Mouse (Mus musculus): Measurements from ENCODE around the gene Mecr. TPM values are rescaled to one million over a fixed set of nuclear protein-coding genes. Genes with fewer than 3 reads are reported as not detected.
A peak's percentile ranks its signal among the peaks of the same experiment; 100 is the strongest.

Gene Mecr
- total RNA-seq (2015; ENCODE audit: low replicate concordance) (6.7 and 11.1 TPM in 2 replicates), total RNA-seq (2017; ENCODE audit: low replicate concordance) (6.4 and 10.3 TPM in 2 replicates)

DNA sequence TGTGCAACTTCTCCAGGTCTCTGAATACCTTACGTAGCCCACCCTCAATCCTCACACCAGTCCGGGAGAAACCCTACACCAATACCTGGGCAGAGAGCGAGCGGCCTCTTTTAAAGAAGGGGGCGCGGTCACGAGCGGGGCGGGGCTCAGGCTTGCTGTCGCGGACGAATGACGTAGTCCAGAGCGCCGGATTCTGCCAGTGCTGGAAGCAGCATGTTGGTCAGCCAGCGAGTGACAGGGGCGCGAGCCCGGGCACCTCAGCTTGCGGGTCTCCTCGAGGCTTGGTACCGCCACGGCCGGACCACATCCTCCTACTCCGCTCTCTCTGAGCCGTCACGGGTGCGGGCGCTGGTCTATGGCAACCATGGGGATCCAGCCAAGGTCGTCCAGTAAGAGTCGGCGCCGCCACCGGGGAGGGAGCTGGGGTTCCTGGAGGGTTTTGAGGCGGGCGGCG, at the start of gene Mecr:
Gene Mecr (plus strand): TSS at position 181 of the 454 bp plus-strand sequence.
- peak; percentile 93 for ATAC-seq (replicated peaks; ENCODE audit: low FRiP score, poor library complexity, severe bottlenecking)

DNA sequence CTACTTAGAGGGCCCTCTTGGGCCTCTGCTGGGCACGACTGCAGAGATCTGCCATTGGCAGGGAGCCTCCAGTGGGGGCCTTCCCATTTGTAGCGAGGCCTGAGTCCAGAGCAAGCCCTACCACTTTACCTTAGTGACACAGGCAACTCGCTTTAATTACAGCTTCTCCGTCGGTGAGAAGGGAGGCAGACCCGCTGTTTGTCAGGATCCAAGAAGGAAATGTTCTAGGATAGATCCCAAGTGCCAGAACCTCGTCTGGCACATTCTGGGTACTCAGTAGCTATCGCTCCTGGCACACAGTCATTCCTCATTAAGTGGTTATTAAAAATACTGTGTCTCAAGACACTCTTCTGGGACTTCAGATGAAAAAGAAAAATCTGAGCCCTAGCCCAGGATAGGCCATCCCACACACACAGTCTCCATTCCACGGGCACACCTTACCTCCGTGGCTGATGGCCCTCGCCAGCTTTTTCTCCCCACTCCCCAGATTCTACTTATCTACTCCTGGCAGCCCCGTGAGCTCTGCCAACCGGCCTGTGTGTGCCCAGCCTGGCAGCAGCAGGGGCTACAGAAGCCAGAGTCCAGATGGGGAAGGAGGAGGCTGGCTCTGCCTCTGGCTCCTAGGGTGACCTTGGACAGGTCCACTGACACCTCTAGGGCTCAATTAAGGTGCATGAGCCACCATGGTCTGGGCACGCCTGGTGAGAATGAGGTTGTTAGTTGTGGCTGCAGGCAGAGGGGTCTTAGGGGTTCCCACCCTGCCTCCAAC, 46.8 kb upstream of the Mecr start:
- ATAC-seq (replicated peaks; ENCODE audit: low FRiP score, poor library complexity, severe bottlenecking): no peak

DNA sequence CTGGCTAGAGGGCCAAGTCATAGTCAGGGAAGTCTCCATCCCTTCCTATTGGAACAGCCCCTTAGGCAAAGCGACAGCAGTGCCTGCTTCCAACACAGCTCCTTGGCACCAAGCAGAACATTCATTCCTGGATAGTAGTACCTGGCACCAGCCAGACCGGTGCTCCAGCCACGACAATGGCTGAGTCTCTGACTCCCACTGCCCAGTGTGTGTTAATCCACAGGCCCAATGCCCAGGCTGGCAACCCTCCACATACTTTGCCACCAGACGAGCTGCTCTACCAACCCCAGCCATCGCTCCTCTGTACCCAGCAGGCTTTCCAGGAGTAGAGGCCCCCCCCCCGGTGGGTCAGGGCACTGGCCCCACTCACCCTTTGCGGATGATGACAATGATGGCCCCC, 45.8 kb upstream of the Mecr start:
- ATAC-seq (replicated peaks; ENCODE audit: low FRiP score, poor library complexity, severe bottlenecking): no peak

DNA sequence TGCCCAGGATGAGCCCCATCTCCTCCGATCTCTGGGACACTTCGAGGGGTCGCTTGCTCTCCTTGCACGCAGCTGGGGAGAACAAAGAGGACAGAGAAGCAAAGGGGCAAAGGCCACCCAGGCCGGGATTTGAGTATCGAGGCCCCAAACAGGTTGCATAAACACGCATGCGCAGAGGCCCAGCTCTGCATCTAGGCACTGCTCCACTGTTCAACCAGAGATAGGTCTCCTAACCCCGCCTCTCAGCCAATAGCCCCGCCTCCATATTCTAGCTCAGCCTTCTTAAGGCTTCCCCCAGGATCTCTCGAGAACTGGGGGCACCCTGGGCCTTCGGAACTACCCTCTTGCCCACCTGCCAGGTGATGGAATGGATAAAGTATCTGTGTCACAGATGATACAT, 45.4 kb upstream of the Mecr start:
- no peak for ATAC-seq (replicated peaks; ENCODE audit: low FRiP score, poor library complexity, severe bottlenecking)

DNA sequence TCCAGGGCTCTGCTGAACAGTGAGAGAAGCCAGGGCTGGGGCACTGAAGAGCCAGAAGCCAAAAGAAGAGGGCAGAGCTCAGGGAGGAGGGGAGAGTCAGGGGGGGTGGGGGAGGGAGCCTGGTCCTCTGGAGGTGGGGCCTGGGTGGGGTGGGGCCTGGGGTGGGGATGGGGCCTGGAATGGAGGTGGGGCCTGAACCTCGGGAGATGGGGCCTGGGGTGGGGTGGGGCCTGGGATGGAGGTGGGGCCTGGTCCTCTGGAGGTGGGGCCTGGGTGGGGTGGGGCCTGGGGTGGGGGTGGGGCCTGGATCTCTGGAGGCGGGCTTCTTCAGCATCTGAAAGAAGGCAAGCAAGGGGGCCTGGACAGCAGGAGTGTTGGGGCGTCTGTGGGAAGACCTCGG, 44.3 kb upstream of the Mecr start:
- ATAC-seq (replicated peaks; ENCODE audit: low FRiP score, poor library complexity, severe bottlenecking): no peak

DNA sequence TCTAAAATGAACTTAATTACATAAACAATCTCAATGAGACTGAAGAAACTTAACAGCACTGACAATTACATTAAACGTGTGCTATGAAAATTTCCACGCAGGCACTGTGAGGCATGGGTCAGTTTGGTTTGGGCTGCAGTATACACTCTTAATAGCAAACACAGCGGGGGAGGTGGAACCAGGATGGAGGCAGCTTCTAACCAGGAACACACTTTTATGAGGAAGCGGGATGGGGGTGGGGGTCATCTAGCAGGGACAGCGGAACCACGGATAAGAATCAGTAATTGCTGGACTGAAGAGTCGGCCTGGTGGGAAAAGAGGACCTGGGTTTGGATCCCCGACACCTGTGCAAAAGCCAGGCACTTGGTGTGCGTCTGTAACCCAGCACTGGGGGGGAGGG, 39.4 kb upstream of the Mecr start:
- no peak for ATAC-seq (replicated peaks; ENCODE audit: low FRiP score, poor library complexity, severe bottlenecking)

DNA sequence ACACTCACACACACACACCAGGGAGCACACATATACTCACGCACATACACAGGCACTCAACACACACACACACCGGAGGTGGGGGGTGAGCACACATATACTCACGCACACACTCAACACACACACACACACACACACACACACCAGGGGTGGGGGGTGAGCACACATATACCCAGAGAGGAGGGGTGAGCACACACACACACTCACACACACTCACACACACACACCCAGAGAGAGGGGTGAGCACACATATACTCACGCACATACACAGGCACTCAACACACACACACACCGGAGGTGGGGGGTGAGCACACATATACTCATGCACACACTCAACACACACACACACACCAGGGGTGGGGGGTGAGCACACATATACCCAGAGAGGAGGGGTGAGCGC, 38.5 kb upstream of the Mecr start:
- peak; percentile 47; the same call in 1 of the 2 replicates for ATAC-seq (replicated peaks; ENCODE audit: low FRiP score, poor library complexity, severe bottlenecking)

DNA sequence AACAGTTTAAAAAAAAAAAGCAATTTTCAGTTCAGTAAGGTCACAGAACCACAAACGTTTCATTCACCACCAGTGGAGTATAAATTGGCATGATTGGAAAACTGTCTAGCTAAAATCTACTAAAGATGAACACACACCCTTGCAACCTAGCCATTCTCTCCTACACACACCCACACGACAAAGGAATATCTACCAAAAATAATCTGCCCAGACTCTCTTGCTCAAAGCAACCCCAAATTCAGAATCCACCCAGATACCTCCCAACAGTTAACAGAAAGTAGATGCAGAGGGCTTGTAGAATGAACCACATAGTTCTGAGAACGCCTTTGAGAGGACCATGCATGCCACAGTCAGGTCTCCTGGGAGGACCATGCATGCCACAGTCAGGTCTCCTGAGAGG, 38.0 kb upstream of the Mecr start:
- no peak for ATAC-seq (replicated peaks; ENCODE audit: low FRiP score, poor library complexity, severe bottlenecking)

DNA sequence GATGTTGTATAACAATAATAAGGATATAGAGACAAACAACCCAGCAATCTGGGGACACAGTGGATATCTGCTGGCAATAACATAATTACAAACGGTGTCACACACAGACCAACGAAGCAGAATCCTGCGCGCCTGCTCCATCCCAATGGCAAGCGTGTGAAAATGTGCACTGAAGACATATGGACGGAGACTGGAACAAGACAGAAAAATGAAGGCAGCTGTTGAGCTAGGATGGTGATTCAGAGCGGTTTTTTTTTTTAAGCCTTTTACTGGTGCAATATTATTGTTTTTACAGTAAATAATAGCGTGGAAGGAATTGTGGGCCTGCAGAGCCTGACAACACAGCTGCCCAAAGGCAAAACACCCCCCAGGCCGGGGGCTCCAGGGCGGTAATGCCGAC, 30.8 kb upstream of the Mecr start:
- no peak for ATAC-seq (replicated peaks; ENCODE audit: low FRiP score, poor library complexity, severe bottlenecking)

DNA sequence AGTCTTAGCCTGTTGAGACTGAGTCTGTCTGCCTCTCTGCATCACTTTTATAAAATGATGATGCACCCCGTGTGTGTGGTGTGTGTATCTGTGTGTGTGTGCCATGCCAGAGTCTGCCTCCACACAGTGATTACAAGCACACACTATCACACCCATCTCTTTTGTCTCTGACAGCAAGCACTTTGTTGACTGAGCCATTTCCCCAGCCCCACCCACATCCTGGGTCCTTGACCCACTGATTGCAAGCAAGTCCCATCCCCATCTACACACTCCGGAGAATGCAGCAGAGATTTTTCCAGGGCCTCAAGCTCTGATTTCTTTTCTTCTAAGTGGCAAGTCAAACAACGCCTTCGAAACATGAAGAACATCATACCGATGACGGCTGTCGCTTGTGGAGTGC, 29.5 kb upstream of the Mecr start:
- ATAC-seq (replicated peaks; ENCODE audit: low FRiP score, poor library complexity, severe bottlenecking): no peak

DNA sequence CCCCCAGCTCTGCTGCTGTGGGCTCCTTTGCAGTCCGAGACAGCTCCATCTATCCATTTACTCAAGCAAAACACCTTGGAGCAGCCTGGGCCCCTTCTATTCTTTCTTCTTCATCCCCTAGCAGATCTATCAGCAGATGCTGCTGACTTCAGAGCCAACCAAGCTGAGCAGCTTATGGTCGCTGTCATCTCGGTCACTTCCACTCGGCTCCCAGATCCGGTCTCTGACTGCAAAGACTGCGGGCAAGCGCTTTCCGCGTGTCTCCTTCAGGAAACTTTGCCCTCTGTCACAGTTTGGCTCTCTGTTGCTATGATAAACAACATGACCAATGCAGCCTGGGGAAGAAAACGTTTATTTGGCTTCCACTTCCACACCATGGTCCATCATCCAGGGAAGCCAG, 28.4 kb upstream of the Mecr start:
- ATAC-seq (replicated peaks; ENCODE audit: low FRiP score, poor library complexity, severe bottlenecking): no peak

DNA sequence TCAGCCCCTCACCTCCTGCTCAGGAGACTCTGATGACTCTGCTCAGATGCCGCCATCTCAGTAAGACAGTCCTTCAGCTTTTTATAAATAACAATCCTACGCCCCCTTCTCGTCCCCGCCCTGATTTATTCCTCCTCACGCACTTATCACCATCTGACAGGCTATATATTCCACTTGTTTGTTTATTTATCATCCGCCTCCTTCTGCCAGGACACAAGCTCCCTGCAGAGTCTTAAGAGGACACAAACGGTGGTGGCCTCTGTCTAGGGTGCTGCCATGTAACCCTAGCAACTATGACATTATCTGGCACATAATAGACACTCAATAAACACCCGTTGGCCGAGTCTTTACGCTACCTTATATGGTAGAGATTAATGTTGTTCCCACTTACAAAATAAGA, 27.5 kb upstream of the Mecr start:
- ATAC-seq (replicated peaks; ENCODE audit: low FRiP score, poor library complexity, severe bottlenecking): no peak

DNA sequence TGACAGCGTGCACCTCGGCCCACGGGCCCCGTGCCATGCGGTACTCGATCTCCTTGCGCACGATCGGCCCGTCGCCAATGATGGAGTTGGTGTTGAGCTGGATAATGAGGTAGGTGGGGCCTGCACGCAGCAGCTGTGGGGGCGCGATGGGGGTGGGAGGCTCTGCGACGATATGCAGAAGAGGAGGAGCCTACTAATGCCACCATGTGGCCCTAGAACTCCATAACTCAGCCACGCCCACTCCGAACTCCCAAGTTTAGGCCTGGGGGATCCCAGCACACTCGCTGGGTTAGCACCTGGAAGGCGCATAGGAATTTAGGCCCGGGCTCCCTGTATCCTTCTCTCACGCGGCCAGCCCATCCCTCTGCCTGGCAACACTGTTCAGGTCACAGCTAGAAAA, 24.3 kb upstream of the Mecr start:
- ATAC-seq (replicated peaks; ENCODE audit: low FRiP score, poor library complexity, severe bottlenecking): no peak

DNA sequence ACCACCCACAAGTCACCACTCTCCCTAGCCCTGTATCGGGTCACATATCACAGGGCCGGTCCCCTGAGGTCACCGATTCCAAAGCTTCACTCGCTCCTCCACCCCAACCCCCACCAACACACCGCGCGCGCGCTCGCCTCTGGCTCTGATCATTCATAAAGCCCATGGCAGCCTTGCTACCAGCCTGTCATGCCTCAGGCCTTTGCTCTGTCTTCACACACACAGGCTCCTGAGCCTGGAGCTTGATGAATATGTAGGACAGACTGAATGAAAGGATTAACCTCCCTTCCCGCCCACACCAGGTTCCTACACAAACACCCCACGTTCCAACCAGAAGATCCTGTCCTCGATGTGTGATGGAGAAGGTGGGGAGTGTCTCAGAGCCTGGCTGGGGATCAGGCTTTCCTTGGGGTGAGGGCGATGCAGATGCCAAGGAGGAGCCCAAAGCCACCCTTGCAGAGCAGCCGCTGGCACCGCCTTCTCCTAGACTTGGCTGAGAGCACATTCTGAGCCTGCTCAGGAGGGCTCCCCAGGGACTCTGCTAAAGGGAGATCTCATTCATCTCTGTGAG, 22.0 kb upstream of the Mecr start:
- no peak for ATAC-seq (replicated peaks; ENCODE audit: low FRiP score, poor library complexity, severe bottlenecking)

DNA sequence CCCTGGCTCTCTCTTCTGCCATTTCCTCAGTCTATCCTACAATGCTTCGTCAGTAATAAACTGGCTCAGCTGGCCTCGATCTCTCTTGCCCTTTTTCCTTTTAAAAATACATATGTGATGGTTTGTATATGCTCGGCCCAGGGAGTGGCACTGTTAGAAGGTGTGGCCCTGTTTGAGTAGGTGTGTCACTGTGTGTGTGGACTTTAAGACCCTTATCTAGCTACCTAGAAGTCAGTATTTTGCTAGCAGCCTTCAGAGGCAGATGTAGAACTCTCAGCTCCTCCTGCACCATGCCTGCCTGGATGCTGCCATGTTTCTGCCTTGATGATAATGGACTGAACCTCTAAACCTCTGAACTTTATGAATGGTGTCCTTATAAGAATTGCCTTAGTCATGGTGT, 20.7 kb upstream of the Mecr start:
- ATAC-seq (replicated peaks; ENCODE audit: low FRiP score, poor library complexity, severe bottlenecking): no peak

DNA sequence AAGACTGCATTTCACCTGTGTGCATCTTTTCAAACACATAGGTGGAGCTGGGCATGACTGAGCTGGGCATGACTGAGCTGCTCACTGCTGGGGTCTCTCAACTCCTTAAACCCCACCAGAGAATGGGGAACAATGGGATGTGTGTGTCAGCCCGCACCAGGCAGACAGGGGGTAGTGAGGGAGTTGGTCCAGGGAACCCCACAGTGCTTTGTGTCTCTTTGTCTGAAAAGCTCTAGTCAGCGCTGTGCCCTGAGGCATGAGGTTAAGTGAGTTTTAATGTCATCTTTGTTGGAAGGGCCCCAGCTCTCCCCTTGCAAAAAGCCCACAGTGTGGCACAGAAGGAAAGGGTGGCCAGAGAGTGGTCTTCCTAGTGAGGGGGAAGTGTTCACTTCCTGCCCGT, 18.3 kb upstream of the Mecr start:
- no peak for ATAC-seq (replicated peaks; ENCODE audit: low FRiP score, poor library complexity, severe bottlenecking)

DNA sequence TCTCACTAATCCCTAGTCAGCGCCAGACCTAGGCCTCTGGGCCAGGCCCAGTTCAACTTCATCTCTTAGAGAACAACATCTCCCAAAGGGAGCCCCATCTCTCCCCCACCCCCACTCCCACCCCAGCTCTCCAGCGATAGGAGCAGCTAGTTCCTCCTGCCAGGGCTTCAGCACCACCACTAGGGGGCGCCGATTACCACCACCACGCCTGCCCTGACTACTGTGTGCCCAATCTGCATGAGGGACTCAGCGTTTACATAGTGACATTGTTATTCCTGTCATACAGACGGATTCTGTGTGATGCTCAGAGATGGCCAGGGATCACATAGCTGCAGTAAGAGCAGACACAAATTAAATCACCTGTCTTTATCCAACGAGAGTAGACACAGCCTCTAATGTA, 17.4 kb upstream of the Mecr start:
- ATAC-seq (replicated peaks; ENCODE audit: low FRiP score, poor library complexity, severe bottlenecking): peak; percentile 65

DNA sequence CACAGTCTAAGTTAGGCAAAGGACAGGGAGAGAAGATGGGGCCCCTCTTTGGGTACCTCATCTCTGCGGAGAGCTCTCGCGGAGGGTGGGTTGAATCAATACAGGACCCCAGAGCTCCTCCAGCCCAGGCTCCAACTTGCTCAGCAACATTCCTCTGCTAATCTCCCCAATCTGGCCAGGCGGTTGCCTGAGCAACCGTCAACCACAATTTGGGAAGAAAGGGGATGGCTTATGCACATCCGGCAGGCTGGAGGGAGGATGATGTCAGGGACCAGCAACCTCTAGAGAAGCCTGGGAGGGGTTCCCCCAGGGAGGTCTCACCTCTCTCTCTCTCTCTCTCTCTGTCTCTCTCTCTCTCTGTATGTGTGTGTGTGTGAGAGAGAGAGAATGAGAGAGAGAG, 16.4 kb upstream of the Mecr start:
- no peak for ATAC-seq (replicated peaks; ENCODE audit: low FRiP score, poor library complexity, severe bottlenecking)

DNA sequence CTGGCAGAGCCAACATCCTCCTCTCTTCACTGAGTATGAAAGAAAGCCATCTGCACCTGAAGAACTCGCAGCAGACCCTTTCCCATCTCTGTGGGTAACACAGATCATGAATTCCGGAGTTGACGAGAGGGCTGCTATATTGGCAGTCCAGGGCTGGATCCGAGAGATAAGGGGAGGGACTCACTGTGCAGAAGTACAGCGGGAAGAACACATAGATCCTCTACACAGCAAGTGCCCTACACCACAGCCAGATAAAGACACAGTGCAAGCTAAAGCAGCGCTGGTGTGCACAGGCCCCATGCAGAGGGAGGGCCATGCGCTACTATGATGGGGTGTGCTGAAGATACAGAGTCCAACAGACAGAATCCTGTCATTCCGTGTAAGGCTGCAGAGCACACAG, 14.1 kb upstream of the Mecr start:
- ATAC-seq (replicated peaks; ENCODE audit: low FRiP score, poor library complexity, severe bottlenecking): no peak

DNA sequence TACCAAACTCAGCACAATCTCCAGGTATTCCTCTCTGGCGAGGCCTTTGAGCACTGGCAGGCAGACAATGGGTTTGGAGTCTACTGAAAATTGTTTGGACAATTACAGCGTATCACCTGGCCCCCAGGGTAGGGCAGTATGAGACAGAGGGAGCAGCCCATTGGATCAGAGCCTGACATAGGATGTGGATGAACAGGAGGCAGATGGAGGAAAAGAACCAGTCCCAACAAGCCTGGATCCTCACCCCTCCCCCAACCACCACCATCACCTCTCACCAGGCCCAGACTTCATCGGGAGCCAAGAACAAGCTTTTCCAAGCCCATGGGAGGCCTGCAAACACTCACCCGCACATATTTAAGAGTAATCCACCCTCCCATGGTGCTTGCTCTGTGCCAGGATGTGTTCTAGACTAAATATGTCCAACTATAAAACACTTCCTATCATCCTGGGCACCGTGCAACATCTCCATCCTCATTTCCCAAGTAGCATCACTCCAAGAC, 11.7 kb upstream of the Mecr start:
- ATAC-seq (replicated peaks; ENCODE audit: low FRiP score, poor library complexity, severe bottlenecking): no peak

DNA sequence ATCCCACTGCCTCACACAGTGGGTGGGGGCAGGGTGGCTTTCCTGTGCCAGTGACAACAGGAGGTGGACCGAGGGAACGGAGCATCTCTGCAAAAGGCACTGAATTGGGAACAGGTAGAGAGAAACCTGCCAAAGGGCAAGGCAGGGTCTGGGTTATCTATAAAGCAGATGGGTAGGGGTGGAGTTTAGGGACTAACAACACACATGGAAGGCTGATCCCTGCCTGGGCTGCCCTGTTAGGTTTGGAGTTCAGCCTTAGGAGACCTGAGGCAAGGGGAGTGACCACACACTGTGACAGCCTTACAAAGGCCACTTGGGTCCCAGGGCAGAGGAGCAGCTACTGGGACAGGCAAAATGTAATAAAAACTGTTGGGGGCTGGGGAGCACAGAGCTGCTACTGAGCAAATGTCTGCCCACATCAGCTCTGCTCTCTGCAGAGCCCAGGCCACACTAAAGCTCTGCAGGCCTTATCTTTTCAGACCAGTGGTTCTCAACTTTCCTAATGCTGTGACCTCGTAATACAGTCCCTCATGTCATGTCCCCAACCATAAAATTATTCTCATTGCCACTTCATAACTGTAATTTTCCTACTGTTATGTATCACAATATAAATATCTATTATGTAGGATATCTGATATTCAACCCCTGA, 10.4 kb upstream of the Mecr start:
- no peak for ATAC-seq (replicated peaks; ENCODE audit: low FRiP score, poor library complexity, severe bottlenecking)
